Mouse (Mus musculus) megakaryocyte, adult 5-6 weeks (primary cell): ENCODE results near the gene Eif5a. TPM values are rescaled to one million over a fixed set of nuclear protein-coding genes. Genes with fewer than 3 reads are reported as not detected.

Experiments used
- ATAC-seq: 2 replicates; pipeline ENCODE4 v1.8.0; 2016; ENCODE audit warnings: mild to moderate bottlenecking, inconsistent platforms; ENCODE audit not compliant: poor library complexity, severe bottlenecking
- total RNA-seq, 2 experiments: library from RNA; stranded (forward) in 1 of 2; stranded (reverse) in 1 of 2; fragments of 153-499, 151-499 nt in 1 of 2; fragments of 221-1000, 200-1000 nt in 1 of 2; gene quantifications; 2 replicates each; pipeline versions ENCODE4 v1.2.3 to v1.2.4; 2015 to 2017

The Eif5a gene
- total RNA-seq, 2 experiments from 2014 or later: 596 to 614 TPM

GRCm38 (mm10) chr11:69878399-69878798 is 43.4 kb downstream of the Eif5a start:
- ATAC-seq: no peak

GRCm38 (mm10) chr11:69877878-69878277 is 43.9 kb downstream of the Eif5a start, which contains the start of gene Tmem95:
Gene Tmem95, minus strand, starts transcription at chr11:69878018.
- no peak for ATAC-seq

GRCm38 (mm10) chr11:69876867-69877266 is 44.9 kb downstream of the Eif5a start:
- ATAC-seq: peak; percentile 55

- no peak for ATAC-seq
Measured at GRCm38 (mm10) chr11:69876186-69876585, 45.6 kb downstream of the Eif5a start.

DNA sequence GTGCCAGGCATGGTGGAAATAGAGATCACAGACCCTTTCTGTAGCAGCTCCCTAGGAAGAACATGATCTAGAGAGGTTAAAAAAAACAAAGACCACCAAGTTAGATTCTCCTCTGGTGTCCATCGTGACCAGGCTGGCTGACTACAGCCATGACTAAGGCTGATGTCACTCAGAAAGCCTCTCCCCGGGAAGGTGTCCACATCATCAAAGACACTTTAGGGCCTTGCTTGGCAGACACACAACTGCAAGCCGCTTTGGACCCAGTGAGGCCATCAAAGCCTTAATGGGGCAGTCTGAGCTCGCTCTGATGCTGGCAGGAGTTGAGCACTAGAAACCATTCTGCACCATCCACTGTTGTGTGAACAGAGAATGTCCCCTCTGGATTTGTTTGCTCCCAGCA is 49.3 kb downstream of the Eif5a start:
- no peak for ATAC-seq

DNA sequence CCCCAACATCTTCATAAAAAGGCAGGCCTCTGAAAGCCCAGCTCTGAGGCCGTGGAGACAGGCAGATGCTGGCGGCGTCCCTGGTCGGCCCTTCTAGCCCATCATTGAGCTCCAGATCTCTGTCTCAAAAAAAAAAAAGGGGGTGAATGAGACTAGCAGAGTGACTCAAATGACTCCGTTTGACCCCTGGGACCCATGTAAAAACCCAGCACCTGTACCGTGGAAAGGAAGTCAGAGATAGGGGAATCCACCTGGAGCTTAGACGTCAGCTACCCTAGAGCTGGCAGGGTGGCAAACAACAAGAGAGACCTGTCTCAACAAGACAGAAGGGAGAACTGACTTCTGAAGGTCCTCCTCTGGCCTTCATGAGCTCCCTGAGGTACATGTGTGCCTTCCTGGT is 49.9 kb downstream of the Eif5a start:
- no peak for ATAC-seq

DNA sequence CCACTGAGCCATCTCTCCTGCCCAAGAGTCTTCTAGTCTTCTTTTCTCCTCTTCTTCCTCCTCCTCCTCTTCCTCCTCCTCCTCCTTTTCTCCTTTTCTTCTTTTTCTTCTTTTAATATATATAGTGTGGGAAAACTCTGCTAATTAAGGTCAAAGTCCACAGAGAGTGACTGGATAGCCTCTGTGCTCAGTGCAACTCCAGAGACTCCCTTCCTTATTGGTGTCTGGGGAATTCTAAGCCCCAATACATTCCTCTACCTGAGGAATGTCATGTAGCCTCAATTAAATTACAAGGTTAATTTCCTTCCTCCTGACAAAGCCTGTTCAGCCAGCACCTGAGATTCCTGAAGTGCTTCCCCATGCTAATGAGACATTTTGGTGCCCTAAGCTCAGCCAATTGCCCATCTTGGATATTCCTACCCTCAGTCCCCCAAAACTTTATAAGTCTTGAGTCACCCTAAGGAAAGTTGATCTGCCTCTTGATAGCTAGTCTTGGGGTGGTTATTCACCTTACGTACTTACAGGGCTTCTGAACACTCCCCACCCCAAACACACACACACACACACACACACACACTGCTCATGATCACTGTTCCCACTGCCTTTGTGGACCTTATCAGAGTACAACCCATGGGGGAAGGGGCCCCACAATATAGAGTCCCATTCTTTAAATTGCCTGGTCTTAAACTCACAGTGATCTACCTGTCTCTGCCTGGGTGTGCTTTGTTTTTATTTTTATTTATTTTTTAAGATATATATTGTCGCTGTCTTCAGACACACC is 51.3 kb downstream of the Eif5a start:
- ATAC-seq: no peak

- no peak for ATAC-seq
Measured at GRCm38 (mm10) chr11:69867335-69867734, 54.4 kb downstream of the Eif5a start.

Other genes with a start within 250 kb of the Eif5a start
Only the 30 nearest of the 38 such genes appear.
- 116 and 118 TPM in 2 replicates for gene Polr2a, start 163.3 kb downstream of the Eif5a start, total RNA-seq (2015)
- 38.6 and 42.9 TPM in 2 replicates for gene Polr2a, start 163.3 kb downstream of the Eif5a start, total RNA-seq (2017)
- not detected in 2 replicates for gene Slc35g3, start 160.0 kb downstream of the Eif5a start, total RNA-seq (2015)
- gene Slc35g3, start 160.0 kb downstream of the Eif5a start, total RNA-seq (2017): not detected in 2 replicates
- gene Zbtb4, start 156.0 kb downstream of the Eif5a start, total RNA-seq (2015): 1.6 and 2.6 TPM in 2 replicates
- 1.4 and 2.4 TPM in 2 replicates for gene Zbtb4, start 156.0 kb downstream of the Eif5a start, total RNA-seq (2017)
- 0.32 and 0.36 TPM in 2 replicates for gene Chrnb1, start 126.0 kb downstream of the Eif5a start, total RNA-seq (2015)
- 0.16 TPM in 1 of 2 replicates, not detected in the other for gene Chrnb1, start 126.0 kb downstream of the Eif5a start, total RNA-seq (2017)
- gene Fgf11, start 120.1 kb downstream of the Eif5a start, total RNA-seq (2015): 0.14 TPM in 1 of 2 replicates, not detected in the other
- gene Fgf11, start 120.1 kb downstream of the Eif5a start, total RNA-seq (2017): not detected in 2 replicates
- not detected in 2 replicates for gene Tmem102, start 116.3 kb downstream of the Eif5a start, total RNA-seq (2015)
- gene Tmem102, start 116.3 kb downstream of the Eif5a start, total RNA-seq (2017): not detected in 2 replicates
- gene Gm39566, start 106.7 kb downstream of the Eif5a start, total RNA-seq (2015): not detected in 2 replicates
- gene Gm39566, start 106.7 kb downstream of the Eif5a start, total RNA-seq (2017): not detected in 2 replicates
- not detected in 2 replicates for gene Spem2, start 103.5 kb downstream of the Eif5a start, total RNA-seq (2015)
- gene Spem2, start 103.5 kb downstream of the Eif5a start, total RNA-seq (2017): not detected in 2 replicates
- not detected in 2 replicates for gene Spem1, start 99.8 kb downstream of the Eif5a start, total RNA-seq (2015)
- gene Spem1, start 99.8 kb downstream of the Eif5a start, total RNA-seq (2017): not detected in 2 replicates
- 0.20 and 0.48 TPM in 2 replicates for gene Nlgn2, start 84.2 kb downstream of the Eif5a start, total RNA-seq (2015)
- 0.16 and 0.88 TPM in 2 replicates for gene Nlgn2, start 84.2 kb downstream of the Eif5a start, total RNA-seq (2017)
- 217 and 226 TPM in 2 replicates for gene Tmem256, start 83.4 kb downstream of the Eif5a start, total RNA-seq (2015)
- 117 and 158 TPM in 2 replicates for gene Tmem256, start 83.4 kb downstream of the Eif5a start, total RNA-seq (2017)
- gene Plscr3, start 75.6 kb downstream of the Eif5a start, total RNA-seq (2015): 19.8 and 23.7 TPM in 2 replicates
- gene Plscr3, start 75.6 kb downstream of the Eif5a start, total RNA-seq (2017): 10.8 and 18.1 TPM in 2 replicates
- not detected in 2 replicates for gene Tnk1, start 63.2 kb downstream of the Eif5a start, total RNA-seq (2015)
- gene Tnk1, start 63.2 kb downstream of the Eif5a start, total RNA-seq (2017): 0.04 TPM in 1 of 2 replicates, not detected in the other
- not detected in 2 replicates for gene Tmem95, start 43.9 kb downstream of the Eif5a start, total RNA-seq (2015)
- gene Tmem95, start 43.9 kb downstream of the Eif5a start, total RNA-seq (2017): not detected in 2 replicates
- gene Kctd11, start 40.6 kb downstream of the Eif5a start, total RNA-seq (2015): 2.9 and 3.3 TPM in 2 replicates
- 3.0 and 3.3 TPM in 2 replicates for gene Kctd11, start 40.6 kb downstream of the Eif5a start, total RNA-seq (2017)
- 19.3 and 19.7 TPM in 2 replicates for gene Acap1, start 26.4 kb downstream of the Eif5a start, total RNA-seq (2015)
- gene Acap1, start 26.4 kb downstream of the Eif5a start, total RNA-seq (2017): 44.4 and 53.5 TPM in 2 replicates
- 1.6 and 2.6 TPM in 2 replicates for gene 2810408A11Rik, start 21.0 kb downstream of the Eif5a start, total RNA-seq (2015)
- gene 2810408A11Rik, start 21.0 kb downstream of the Eif5a start, total RNA-seq (2017): 1.5 and 1.8 TPM in 2 replicates
- 7.1 and 9.9 TPM in 2 replicates for gene Neurl4, start 20.9 kb downstream of the Eif5a start, total RNA-seq (2015)
- 11.9 and 18.9 TPM in 2 replicates for gene Neurl4, start 20.9 kb downstream of the Eif5a start, total RNA-seq (2017)
- gene Gps2, start 8.1 kb downstream of the Eif5a start, total RNA-seq (2015): 140 and 156 TPM in 2 replicates
- gene Gps2, start 8.1 kb downstream of the Eif5a start, total RNA-seq (2017): 56.4 and 64.9 TPM in 2 replicates
- gene Ybx2, start 13.8 kb upstream of the Eif5a start, total RNA-seq (2015): not detected in 2 replicates
- gene Ybx2, start 13.8 kb upstream of the Eif5a start, total RNA-seq (2017): not detected in 2 replicates
- gene Slc2a4, start 26.2 kb upstream of the Eif5a start, total RNA-seq (2015): not detected in 2 replicates
- gene Slc2a4, start 26.2 kb upstream of the Eif5a start, total RNA-seq (2017): 0.07 TPM in 1 of 2 replicates, not detected in the other
- not detected in 2 replicates for gene Cldn7, start 42.8 kb upstream of the Eif5a start, total RNA-seq (2015)
- gene Cldn7, start 42.8 kb upstream of the Eif5a start, total RNA-seq (2017): not detected in 2 replicates
- gene Ctdnep1, start 59.2 kb upstream of the Eif5a start, total RNA-seq (2015): 120 and 150 TPM in 2 replicates
- gene Ctdnep1, start 59.2 kb upstream of the Eif5a start, total RNA-seq (2017): 26.6 and 27.0 TPM in 2 replicates
- gene Elp5, start 60.6 kb upstream of the Eif5a start, total RNA-seq (2015): 44.7 and 63.0 TPM in 2 replicates
- 35.7 and 40.5 TPM in 2 replicates for gene Elp5, start 60.6 kb upstream of the Eif5a start, total RNA-seq (2017)
- 843 and 872 TPM in 2 replicates for gene Gabarap, start 69.2 kb upstream of the Eif5a start, total RNA-seq (2015)
- gene Gabarap, start 69.2 kb upstream of the Eif5a start, total RNA-seq (2017): 599 and 651 TPM in 2 replicates
- gene Phf23, start 73.8 kb upstream of the Eif5a start, total RNA-seq (2015): 34.0 and 37.0 TPM in 2 replicates
- gene Phf23, start 73.8 kb upstream of the Eif5a start, total RNA-seq (2017): 42.5 and 45.8 TPM in 2 replicates
- gene Dvl2, start 78.6 kb upstream of the Eif5a start, total RNA-seq (2015): 7.9 and 9.3 TPM in 2 replicates
- gene Dvl2, start 78.6 kb upstream of the Eif5a start, total RNA-seq (2017): 12.7 and 16.9 TPM in 2 replicates
- 32.7 and 35.0 TPM in 2 replicates for gene Acadvl, start 93.5 kb upstream of the Eif5a start, total RNA-seq (2015)
- 31.7 and 37.0 TPM in 2 replicates for gene Acadvl, start 93.5 kb upstream of the Eif5a start, total RNA-seq (2017)
- 5.2 and 10.1 TPM in 2 replicates for gene Dlg4, start 95.0 kb upstream of the Eif5a start, total RNA-seq (2015)
- 1.3 and 3.7 TPM in 2 replicates for gene Dlg4, start 95.0 kb upstream of the Eif5a start, total RNA-seq (2017)
- gene Asgr1, start 132.1 kb upstream of the Eif5a start, total RNA-seq (2015): not detected in 2 replicates
- not detected in 2 replicates for gene Asgr1, start 132.1 kb upstream of the Eif5a start, total RNA-seq (2017)